Mouse (Mus musculus): ENCODE results near the gene Sestd1.

GRCm38 (mm10) chr2:77172241-77172671, 108.1 kb downstream of the Sestd1 start:
- no peak for TF ChIP-seq CTCF (IDR thresholded peaks at IDR 0.05; ENCODE audit: low read depth, low read length)
- no peak for TF ChIP-seq POLR2A (IDR thresholded peaks at IDR 0.05; ENCODE audit: extremely low read depth, insufficient read depth, low read length)

All from liver, adult 2 months (tissue).